Mouse (Mus musculus) megakaryocyte, embryonic 14.5 days (primary cell): Measurements from ENCODE around the gene Ttc29.

Experiments used
- FLI1 ChIP-seq: IDR thresholded peaks from 2 replicates; pipeline ENCODE4 v1.6.1; 2012; ENCODE audit warnings: low read length, inconsistent platforms, mixed read lengths
- GATA1 ChIP-seq: IDR thresholded peaks from 3 replicates; pipeline ENCODE4 v1.6.1; 2012; ENCODE audit warnings: mixed read lengths, low read length, inconsistent platforms, borderline replicate concordance

DNA sequence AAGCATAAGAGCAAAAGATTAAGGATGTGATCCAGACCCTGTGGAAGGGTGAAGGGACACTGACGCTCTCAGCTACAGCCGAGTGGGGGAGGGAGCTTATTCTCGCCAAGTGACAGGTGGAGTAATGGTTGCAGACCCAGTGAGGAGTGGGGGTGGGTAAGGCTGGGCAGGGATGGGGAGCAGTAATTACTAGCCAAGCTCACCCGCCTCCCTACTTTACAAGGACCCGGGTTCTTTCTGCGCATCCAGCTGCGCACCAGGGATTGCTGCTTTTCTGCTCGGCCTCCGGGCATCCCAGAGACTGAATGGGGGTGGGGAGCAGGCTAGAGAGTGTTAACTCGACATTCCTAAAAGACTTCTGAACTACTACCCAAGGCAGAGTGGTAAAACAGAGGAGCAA is 213.4 kb downstream of the Ttc29 start:
- TF ChIP-seq GATA1 (no peak), FLI1 (no peak)
